Mouse (Mus musculus) forebrain, embryonic 11.5 days (tissue): ENCODE data around the gene Vmn2r53. TPM values are rescaled to one million over a fixed set of nuclear protein-coding genes. Genes with fewer than 3 reads are reported as not detected.
"Not testable (repeated sequence)": the region's sequence is repeated elsewhere in the genome, so short reads cannot be mapped to it uniquely, and the experiment has no call there.

Experiments
- ATAC-seq: fragments of 200-750 bp; cut with Nextera tagmentation; replicated peaks from 2 replicates; pipeline ENCODE4 v1.8.0; 2017; ENCODE audit warnings: moderate TSS enrichment; ENCODE audit not compliant: low FRiP score
- DNase-seq: peaks from one replicate; pipeline ENCODE4 v3.0.0-alpha.2; 2017; ENCODE audit warnings: low spot score
- H3K27ac ChIP-seq: fragments of 300-500 bp; sonication (generic); 2 replicates; pipeline ENCODE4 v1.5.1; 2014; ENCODE audit warnings: low read depth, low read length
- H3K27me3 ChIP-seq: fragments of 300-500 bp; sonication (generic); 2 replicates; pipeline ENCODE4 v1.6.1; 2014; ENCODE audit warnings: mild to moderate bottlenecking, low read length, mixed read lengths; ENCODE audit not compliant: control insufficient read depth, insufficient read depth
- H3K36me3 ChIP-seq: fragments of 300-500 bp; sonication (generic); 2 replicates; pipeline ENCODE4 v1.6.1; 2014; ENCODE audit warnings: mild to moderate bottlenecking, low read length, moderate library complexity, mixed read lengths; ENCODE audit not compliant: control insufficient read depth, insufficient read depth
- H3K4me1 ChIP-seq: fragments of 300-500 bp; sonication (generic); replicated peaks from 2 replicates; pipeline ENCODE4 v1.6.1; 2014; ENCODE audit warnings: low read length, mixed read lengths; ENCODE audit not compliant: control insufficient read depth, insufficient read depth
- H3K4me2 ChIP-seq: fragments of 300-500 bp; sonication (generic); 2 replicates; pipeline ENCODE4 v1.6.1; 2014; ENCODE audit warnings: low read depth, mild to moderate bottlenecking, low read length, moderate library complexity, mixed read lengths; ENCODE audit not compliant: severe bottlenecking
- H3K4me3 ChIP-seq: fragments of 300-500 bp; sonication (generic); 2 replicates; pipeline ENCODE4 v1.5.1; 2014; ENCODE audit warnings: low read depth, low read length
- H3K9ac ChIP-seq: fragments of 300-500 bp; sonication (generic); 2 replicates; pipeline ENCODE4 v1.6.1; 2014; ENCODE audit warnings: low read length
- H3K9me3 ChIP-seq: fragments of 300-500 bp; sonication (generic); 2 replicates; pipeline ENCODE4 v1.6.1; 2016; ENCODE audit warnings: low read length, mixed read lengths; ENCODE audit not compliant: control insufficient read depth
- WGBS: fragments of 180-500 bp; shearing (Covaris S2); extraction: QIAGEN DNeasy Blood & Tissue Kit; methylation state at CpG from one replicate; pipeline ENCODE4 v1.1.7; 2014; 5-methylcytosine and 5-hydroxymethylcytosine counted together
- polyA plus RNA-seq: library from polyadenylated mRNA; unstranded; fragments of >200 nt; fragmentation: Nextera tagmentation; extraction: Ambion mirVana; gene quantifications from 2 replicates; pipeline ENCODE4 v1.2.1, GENCODE M21; 2014

Vmn2r53 gene
- not detected in 2 replicates for polyA plus RNA-seq

DNA sequence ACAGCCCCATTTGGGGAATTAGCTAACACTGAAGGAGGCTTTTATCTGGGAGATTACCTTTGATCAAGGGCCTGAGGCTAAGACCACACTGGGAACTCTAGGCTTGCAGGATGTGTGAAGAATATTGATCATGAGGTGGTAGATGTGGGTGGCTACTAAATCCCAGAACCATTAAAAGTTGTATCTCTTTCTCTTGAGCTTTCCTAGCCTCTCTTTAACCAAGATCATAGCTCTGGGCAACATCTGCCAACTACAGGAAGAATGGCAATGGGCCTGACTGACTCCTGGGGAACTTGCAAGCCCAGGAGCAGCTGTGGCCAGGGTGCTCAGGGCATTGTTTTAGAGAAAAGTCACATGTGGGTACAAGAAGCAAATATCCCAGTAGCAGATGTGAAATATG lies at the start of gene Vmn2r53:
Gene Vmn2r53, minus strand, starts transcription at position 101 of the 400 bp plus-strand sequence.
- DNase-seq (no peak), ATAC-seq (no peak)
- no peak within 1 kb of the TSS for H3K4me2 ChIP-seq
- H3K4me1 ChIP-seq = no peaks in the 10 kb centered on the region
- H3K9ac ChIP-seq = no peak within 1 kb of the TSS
- no peak within 1 kb of the TSS for H3K4me3 ChIP-seq
- H3K27ac ChIP-seq = no peak within 1 kb of the TSS
- H3K9me3 ChIP-seq = peaks cover 11% of the 10 kb centered on the region; the same call in 1 of the 2 replicates
- no peaks in the 10 kb centered on the region for H3K27me3 ChIP-seq
- no peaks in the 10 kb centered on the region for H3K36me3 ChIP-seq

DNA sequence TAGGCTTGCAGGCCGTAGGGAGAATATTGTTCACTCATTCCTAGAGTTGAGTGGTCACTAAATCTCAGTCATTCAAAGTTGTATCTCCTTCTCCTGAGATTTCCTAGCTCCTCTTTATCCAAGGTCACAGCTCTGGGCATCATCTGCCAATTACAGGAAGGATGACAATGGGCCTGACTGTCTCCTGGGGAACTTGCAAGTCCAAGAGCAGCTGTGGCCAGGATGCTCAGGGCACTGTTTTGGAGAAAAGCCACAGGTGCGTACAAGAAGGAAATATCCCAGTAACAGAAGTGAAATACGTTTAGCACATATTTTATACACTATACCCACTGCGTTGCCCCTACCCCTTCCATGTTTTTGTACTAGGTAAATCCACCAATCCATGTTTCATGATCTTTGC lies 31.6 kb upstream of the Vmn2r53 start, which contains the start of gene Vmn2r54:
Gene Vmn2r54, minus strand, starts transcription at position 101 of the 400 bp plus-strand sequence.
- not testable (repeated sequence) for ATAC-seq, H3K9ac ChIP-seq, H3K9me3 ChIP-seq, H3K27me3 ChIP-seq, H3K36me3 ChIP-seq, H3K4me3 ChIP-seq, DNase-seq, H3K4me1 ChIP-seq, H3K4me2 ChIP-seq, H3K27ac ChIP-seq
- WGBS = 80% methylated on average over 3 of the region's 4 CpGs

Other genes starting within 250 kb of the Vmn2r53 start
- gene Vmn1r84, start 239.5 kb downstream of the Vmn2r53 start, polyA plus RNA-seq = not detected in 2 replicates
- gene Zfp551, start 186.0 kb downstream of the Vmn2r53 start, polyA plus RNA-seq = 3.4 and 3.7 TPM in 2 replicates
- 47.1 and 49.7 TPM in 2 replicates for gene Zfp606, start 130.5 kb downstream of the Vmn2r53 start, polyA plus RNA-seq
- not detected in 2 replicates for gene 2900092C05Rik, start 96.3 kb downstream of the Vmn2r53 start, polyA plus RNA-seq
- gene Vmn2r54, start 31.5 kb upstream of the Vmn2r53 start, polyA plus RNA-seq = not detected in 2 replicates
- not detected in 2 replicates for gene Vmn2r55, start 76.2 kb upstream of the Vmn2r53 start, polyA plus RNA-seq
- not detected in 2 replicates for gene Vmn2r56, start 126.2 kb upstream of the Vmn2r53 start, polyA plus RNA-seq
- 12.3 and 13.3 TPM in 2 replicates for gene Zscan18, start 194.8 kb upstream of the Vmn2r53 start, polyA plus RNA-seq
- gene Zfp329, start 210.1 kb upstream of the Vmn2r53 start, polyA plus RNA-seq = 27.5 and 28.9 TPM in 2 replicates
- gene Zfp110, start 226.0 kb upstream of the Vmn2r53 start, polyA plus RNA-seq = 32.3 and 32.9 TPM in 2 replicates